Mouse (Mus musculus): ENCODE data around the gene Srxn1. TPM values are rescaled to one million over a fixed set of nuclear protein-coding genes. Genes with fewer than 3 reads are reported as not detected.
"Not testable (repeated sequence)": the region's sequence is repeated elsewhere in the genome, so short reads cannot be mapped to it uniquely, and the experiment has no call there.

Srxn1 gene
- polyA plus RNA-seq (2014; fragmentation: Nextera tagmentation; extraction: Ambion mirVana): 4.7 and 9.5 TPM in 2 replicates

DNA sequence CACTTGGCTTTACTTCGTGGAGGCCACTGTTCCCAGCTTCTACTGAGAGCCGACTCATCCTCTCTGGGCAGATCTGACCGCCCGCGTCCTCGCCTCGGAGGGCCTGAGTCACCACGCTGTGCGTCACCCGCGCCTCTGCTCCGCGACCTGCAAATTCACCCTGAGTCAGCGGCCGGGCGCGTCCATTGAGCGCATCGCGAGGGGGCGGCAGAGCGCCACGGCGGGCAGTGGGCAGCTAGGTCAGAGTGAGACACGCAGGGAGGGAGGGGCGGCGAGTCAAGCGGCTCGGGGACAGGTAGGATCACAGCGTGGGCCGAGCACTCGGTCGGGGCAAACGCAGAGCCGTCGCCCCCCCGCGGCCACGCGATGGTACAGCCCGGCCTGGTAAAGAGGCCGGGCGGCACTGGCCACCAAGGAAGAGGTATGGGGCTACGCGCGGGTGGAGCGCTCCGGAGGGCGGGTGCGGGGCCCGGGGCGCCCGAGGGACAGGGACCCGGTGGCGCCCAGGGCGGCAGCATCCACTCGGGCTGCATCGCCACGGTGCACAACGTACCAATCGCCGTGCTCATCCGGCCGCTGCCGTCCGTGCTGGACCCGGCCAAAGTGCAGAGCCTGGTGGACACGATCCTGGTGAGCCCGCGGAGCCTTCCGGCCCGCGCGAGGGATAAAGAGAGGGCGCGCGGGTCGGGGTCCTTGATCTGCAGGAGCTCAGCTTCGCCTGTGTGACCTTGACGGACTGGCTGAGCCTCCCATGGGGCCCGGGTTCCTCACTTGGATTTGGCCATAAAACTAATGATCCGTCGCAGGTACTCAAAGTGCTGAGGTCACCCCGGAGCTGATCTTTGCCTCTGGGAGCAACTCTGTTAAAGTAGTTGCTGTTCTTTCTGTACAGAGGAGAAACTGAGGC, at the start of gene Srxn1:
TSS of gene Srxn1 (plus strand) at position 199 of the 907 bp plus-strand sequence.
- ATAC-seq (ENCODE audit: low FRiP score, low TSS enrichment): peak; percentile 91
- no peaks in the 10 kb centered on the region for H3K27me3 ChIP-seq (ENCODE audit: control insufficient read depth, insufficient read depth, low read length)
- WGBS: under 1% methylated on average over 76 of the region's 84 CpGs
- no peaks in the 10 kb centered on the region for H3K36me3 ChIP-seq (ENCODE audit: control insufficient read depth, insufficient read depth, low read length)
- H3K4me1 ChIP-seq (ENCODE audit: control insufficient read depth, insufficient read depth, low read length): 0 out of 2 replicates have a peak, but pooled peaks cover 5% of the 10 kb centered on the region
- H3K9ac ChIP-seq (ENCODE audit: low read depth, low read length): peak within 1 kb of the TSS; percentile 80
- peak within 1 kb of the TSS; percentile 47; the same call in 1 of the 2 replicates for H3K27ac ChIP-seq (ENCODE audit: low read depth, low read length)
- peak within 1 kb of the TSS; percentile 91 for H3K4me2 ChIP-seq (replicated peaks; ENCODE audit: low read depth, low read length)
- no peaks in the 10 kb centered on the region for H3K9me3 ChIP-seq (ENCODE audit: control insufficient read depth, low read length)
- peak within 1 kb of the TSS; percentile 68 for H3K4me3 ChIP-seq (ENCODE audit: low read length)

DNA sequence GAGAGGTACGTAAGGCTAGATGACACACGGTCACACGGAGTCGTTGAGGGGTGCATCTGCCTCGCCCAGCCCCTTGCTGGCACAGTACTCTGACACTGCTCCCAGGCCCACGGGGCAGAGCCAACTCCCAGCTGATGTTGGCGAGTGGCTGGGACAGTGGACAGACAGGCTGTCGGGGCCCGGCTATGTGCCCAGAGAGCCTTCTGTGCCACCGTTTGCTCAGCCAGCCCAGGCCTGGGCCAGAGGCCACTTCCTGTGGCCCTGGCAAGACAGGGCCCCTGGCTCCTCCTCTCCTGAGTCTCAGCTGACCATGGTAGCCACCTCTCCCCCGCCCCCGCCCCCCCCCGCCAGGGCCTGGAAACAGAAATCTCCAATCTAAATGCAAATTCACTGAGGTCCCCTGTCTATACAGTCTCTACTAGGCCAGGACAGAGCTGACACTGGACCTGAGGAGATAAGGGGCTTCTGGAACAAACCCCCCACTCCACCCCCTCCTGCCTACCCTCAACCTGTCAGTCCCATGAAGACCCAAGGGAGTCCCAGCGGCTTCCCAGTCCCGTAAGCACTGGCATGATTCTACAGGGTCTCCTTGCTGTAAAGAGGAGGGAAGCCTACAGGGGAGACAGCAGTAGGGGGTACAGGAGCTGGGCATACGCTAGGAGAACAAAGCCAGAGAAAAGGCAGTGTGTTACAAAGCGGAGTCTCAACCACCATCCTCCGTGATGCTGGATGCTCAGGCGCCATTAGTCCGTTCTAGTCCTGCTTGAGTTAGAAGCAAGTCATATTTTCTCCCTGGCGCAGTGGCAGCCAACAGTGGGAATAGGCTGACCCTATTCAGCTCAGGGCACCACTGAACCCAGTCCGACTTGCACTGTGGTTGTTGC, 48.7 kb upstream of the Srxn1 start:
- H3K27me3 ChIP-seq (ENCODE audit: control insufficient read depth, insufficient read depth, low read length): peaks cover 16% of the 10 kb centered on the region; the same call in 1 of the 2 replicates
- WGBS: 65% methylated on average over 22 of the region's 22 CpGs
- no peak for ATAC-seq (ENCODE audit: low FRiP score, low TSS enrichment)

DNA sequence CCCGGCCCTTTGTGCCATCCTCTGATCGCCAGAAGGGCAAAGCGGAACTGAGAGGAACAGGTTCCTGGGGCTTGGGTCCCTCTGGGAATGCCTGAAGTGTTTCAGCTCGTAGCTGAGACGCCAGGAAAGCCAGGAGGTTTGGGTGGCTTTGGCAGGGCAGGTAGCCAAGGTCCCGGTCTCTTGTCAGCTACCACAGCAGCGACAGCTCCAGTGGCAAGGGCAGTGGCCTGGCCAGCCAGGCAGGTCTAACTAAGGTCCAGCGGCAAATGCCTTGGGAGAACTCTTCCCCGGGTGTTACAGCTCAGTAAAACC, 48.1 kb upstream of the Srxn1 start:
- no peaks in the 10 kb centered on the region for H3K9me3 ChIP-seq (ENCODE audit: control insufficient read depth, low read length)
- WGBS: 69% methylated on average over 9 of the region's 9 CpGs
- no peak overlapping the region for H3K9ac ChIP-seq (ENCODE audit: low read depth, low read length)
- H3K27ac ChIP-seq (ENCODE audit: low read depth, low read length): no peak overlapping the region
- no peaks in the 10 kb centered on the region for H3K4me1 ChIP-seq (ENCODE audit: control insufficient read depth, insufficient read depth, low read length)
- no peak overlapping the region for H3K4me3 ChIP-seq (ENCODE audit: low read length)
- H3K27me3 ChIP-seq (ENCODE audit: control insufficient read depth, insufficient read depth, low read length): peaks cover 10% of the 10 kb centered on the region; the same call in 1 of the 2 replicates
- H3K36me3 ChIP-seq (ENCODE audit: control insufficient read depth, insufficient read depth, low read length): no peaks in the 10 kb centered on the region
- H3K4me2 ChIP-seq (replicated peaks; ENCODE audit: low read depth, low read length): no peak overlapping the region
- ATAC-seq (ENCODE audit: low FRiP score, low TSS enrichment): no peak

More for the DNA sequence above, 48.7 kb upstream of the Srxn1 start:
- H3K4me2 ChIP-seq (replicated peaks; ENCODE audit: low read depth, low read length): no peak overlapping the region
- no peak overlapping the region; the same call in 1 of the 2 replicates for H3K9ac ChIP-seq (ENCODE audit: low read depth, low read length)
- no peaks in the 10 kb centered on the region for H3K4me1 ChIP-seq (ENCODE audit: control insufficient read depth, insufficient read depth, low read length)
- no peak overlapping the region for H3K4me3 ChIP-seq (ENCODE audit: low read length)
- H3K9me3 ChIP-seq (ENCODE audit: control insufficient read depth, low read length): no peaks in the 10 kb centered on the region
- H3K27ac ChIP-seq (ENCODE audit: low read depth, low read length): no peak overlapping the region
- no peaks in the 10 kb centered on the region for H3K36me3 ChIP-seq (ENCODE audit: control insufficient read depth, insufficient read depth, low read length)

DNA sequence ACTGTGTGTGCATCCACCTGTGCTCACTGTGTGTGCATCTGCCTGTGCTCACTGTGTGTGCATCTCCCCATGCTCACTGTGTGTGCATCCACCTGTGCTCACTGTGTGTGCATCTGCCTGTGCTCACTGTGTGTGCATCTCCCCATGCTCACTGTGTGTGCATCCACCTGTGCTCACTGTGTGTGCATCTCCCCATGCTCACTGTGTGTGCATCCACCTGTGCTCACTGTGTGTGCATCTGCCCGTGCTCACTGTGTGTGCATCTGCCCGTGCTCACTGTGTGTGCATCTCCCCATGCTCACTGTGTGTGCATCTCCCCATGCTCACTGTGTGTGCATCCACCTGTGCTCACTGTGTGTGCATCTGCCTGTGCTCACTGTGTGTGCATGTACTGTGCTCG, 42.5 kb upstream of the Srxn1 start:
- H3K9ac ChIP-seq (ENCODE audit: low read depth, low read length); H3K27me3 ChIP-seq (ENCODE audit: control insufficient read depth, insufficient read depth, low read length); ATAC-seq (ENCODE audit: low FRiP score, low TSS enrichment); H3K36me3 ChIP-seq (ENCODE audit: control insufficient read depth, insufficient read depth, low read length); H3K9me3 ChIP-seq (ENCODE audit: control insufficient read depth, low read length); H3K4me2 ChIP-seq (replicated peaks; ENCODE audit: low read depth, low read length); H3K4me1 ChIP-seq (ENCODE audit: control insufficient read depth, insufficient read depth, low read length); H3K4me3 ChIP-seq (ENCODE audit: low read length); H3K27ac ChIP-seq (ENCODE audit: low read depth, low read length): not testable (repeated sequence)
- WGBS: 91% methylated on average over 3 of the region's 3 CpGs

DNA sequence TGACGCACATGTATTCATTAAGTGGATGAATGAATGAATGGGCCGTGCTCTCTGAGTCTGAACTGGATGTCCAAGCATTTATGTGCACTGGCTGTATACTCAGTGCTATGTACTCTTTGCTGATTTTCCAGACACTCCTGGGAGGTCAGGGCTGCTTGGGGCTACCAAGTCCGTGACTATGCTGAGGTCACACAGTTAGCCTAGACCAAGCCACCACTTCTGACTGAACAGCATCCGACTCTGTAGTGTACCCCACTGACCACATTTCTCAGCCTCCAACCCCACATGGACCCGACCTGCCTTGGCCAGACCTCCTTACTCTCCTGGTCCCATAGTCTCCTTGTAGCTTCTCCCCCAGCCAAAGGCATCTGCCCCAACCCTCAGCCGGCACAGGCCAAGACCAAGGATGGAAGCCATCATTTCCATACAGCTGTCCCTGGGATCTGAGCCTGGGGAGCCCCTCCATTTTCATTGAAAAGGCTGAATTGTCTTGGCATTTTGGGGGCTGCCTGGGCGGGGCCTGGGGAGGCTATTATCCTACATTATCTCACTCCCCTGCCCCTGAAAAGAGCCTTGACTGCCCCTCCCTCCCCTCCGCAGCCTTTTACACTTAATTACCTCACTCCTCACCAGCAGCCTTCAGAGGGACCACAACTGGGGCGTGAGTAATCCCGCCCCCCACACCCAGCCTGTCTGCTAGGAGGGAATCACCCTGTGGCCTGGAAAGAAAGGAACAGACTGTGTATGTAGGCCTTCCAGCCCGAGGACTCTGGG, 36.5 kb upstream of the Srxn1 start:
- H3K36me3 ChIP-seq (ENCODE audit: control insufficient read depth, insufficient read depth, low read length): no peaks in the 10 kb centered on the region
- H3K27ac ChIP-seq (ENCODE audit: low read depth, low read length): no peak overlapping the region
- H3K4me1 ChIP-seq (ENCODE audit: control insufficient read depth, insufficient read depth, low read length): no peaks in the 10 kb centered on the region
- no peak for ATAC-seq (ENCODE audit: low FRiP score, low TSS enrichment)
- H3K9ac ChIP-seq (ENCODE audit: low read depth, low read length): no peak overlapping the region
- WGBS: 47% methylated on average over 11 of the region's 11 CpGs
- no peaks in the 10 kb centered on the region for H3K9me3 ChIP-seq (ENCODE audit: control insufficient read depth, low read length)
- no peak overlapping the region for H3K4me3 ChIP-seq (ENCODE audit: low read length)
- H3K4me2 ChIP-seq (replicated peaks; ENCODE audit: low read depth, low read length): no peak overlapping the region
- no peaks in the 10 kb centered on the region for H3K27me3 ChIP-seq (ENCODE audit: control insufficient read depth, insufficient read depth, low read length)

DNA sequence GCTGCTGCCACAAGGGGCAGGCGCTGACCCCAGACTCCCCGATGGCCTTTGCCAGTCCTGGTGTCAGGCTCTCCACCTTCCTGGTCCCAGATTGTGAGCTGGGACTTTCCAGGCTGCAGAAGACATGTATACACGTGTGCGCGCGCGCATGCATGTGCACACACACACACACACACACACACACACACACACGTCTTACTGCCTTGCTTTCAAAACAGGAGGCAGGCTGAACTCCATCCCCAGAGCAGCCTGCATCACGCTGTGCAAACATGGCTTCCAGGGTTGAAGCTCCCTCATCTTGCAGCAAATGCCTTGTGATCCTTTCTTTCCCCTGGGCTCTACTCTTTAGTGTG, 35.9 kb upstream of the Srxn1 start:
- no peak for ATAC-seq (ENCODE audit: low FRiP score, low TSS enrichment)

DNA sequence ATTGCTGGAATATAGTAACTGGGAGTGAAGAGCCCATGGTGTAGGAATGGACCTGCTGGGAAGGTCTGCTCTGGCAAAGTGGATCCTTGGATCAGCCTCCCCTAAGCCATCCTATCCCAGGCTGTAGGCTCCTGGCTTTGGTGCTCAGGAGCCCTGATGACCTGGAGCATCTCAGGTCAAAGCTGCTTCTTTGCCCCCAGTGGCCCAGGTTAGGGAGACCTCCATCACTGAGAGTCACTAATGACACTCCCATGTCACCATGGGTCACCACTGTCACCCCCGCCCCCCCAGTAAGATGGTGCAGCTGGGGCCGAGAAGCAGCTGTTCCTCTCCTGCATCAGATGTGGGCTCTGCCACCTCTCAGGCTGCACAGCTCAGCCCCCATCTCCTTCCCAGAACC, 35.4 kb upstream of the Srxn1 start:
- Histone ChIP-seq H3K27me3 (ENCODE audit: control insufficient read depth, insufficient read depth, low read length) (peaks cover 6% of the 10 kb centered on the region; the same call in 1 of the 2 replicates), H3K4me2 (replicated peaks; ENCODE audit: low read depth, low read length) (no peak overlapping the region), H3K36me3 (ENCODE audit: control insufficient read depth, insufficient read depth, low read length) (no peaks in the 10 kb centered on the region), H3K4me1 (ENCODE audit: control insufficient read depth, insufficient read depth, low read length) (no peaks in the 10 kb centered on the region), H3K9ac (ENCODE audit: low read depth, low read length) (no peak overlapping the region), H3K4me3 (ENCODE audit: low read length) (no peak overlapping the region), H3K27ac (ENCODE audit: low read depth, low read length) (no peak overlapping the region), H3K9me3 (ENCODE audit: control insufficient read depth, low read length) (no peaks in the 10 kb centered on the region)
- WGBS: 78% methylated on average over 2 of the region's 2 CpGs
- no peak for ATAC-seq (ENCODE audit: low FRiP score, low TSS enrichment)

More for the DNA sequence above, 35.9 kb upstream of the Srxn1 start:
- no peaks in the 10 kb centered on the region for H3K9me3 ChIP-seq (ENCODE audit: control insufficient read depth, low read length)
- 61% methylated on average over 9 of the region's 9 CpGs for WGBS
- no peaks in the 10 kb centered on the region for H3K4me1 ChIP-seq (ENCODE audit: control insufficient read depth, insufficient read depth, low read length)
- H3K9ac ChIP-seq (ENCODE audit: low read depth, low read length): no peak overlapping the region
- H3K36me3 ChIP-seq (ENCODE audit: control insufficient read depth, insufficient read depth, low read length): no peaks in the 10 kb centered on the region
- H3K27me3 ChIP-seq (ENCODE audit: control insufficient read depth, insufficient read depth, low read length): peaks cover 2% of the 10 kb centered on the region; the same call in 1 of the 2 replicates
- H3K4me2 ChIP-seq (replicated peaks; ENCODE audit: low read depth, low read length): no peak overlapping the region
- no peak overlapping the region for H3K4me3 ChIP-seq (ENCODE audit: low read length)
- no peak overlapping the region for H3K27ac ChIP-seq (ENCODE audit: low read depth, low read length)

DNA sequence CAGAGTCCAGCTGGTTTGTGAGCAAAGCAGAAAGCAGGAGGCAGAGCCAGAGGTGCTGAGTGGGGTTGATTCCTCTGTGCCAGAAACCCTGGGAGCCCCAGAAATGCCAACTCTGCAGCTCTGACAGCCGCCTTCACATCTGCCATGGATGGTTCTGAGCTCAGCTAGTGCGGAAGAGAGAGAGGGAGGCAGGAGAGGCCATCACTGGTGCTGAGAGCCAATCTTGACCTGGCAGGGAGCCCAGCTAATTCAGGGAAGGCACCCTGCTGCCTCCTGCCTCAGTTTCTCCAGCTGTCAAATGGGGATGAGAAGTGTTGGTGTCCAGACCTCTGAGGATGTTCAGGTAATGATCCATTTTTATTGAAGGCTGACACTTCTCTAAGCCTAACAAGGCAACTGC, 30.8 kb upstream of the Srxn1 start:
- no peak for ATAC-seq (ENCODE audit: low FRiP score, low TSS enrichment)
- Histone ChIP-seq H3K4me2 (replicated peaks; ENCODE audit: low read depth, low read length) (no peak overlapping the region), H3K27me3 (ENCODE audit: control insufficient read depth, insufficient read depth, low read length) (peaks cover 33% of the 10 kb centered on the region), H3K36me3 (ENCODE audit: control insufficient read depth, insufficient read depth, low read length) (no peaks in the 10 kb centered on the region), H3K9ac (ENCODE audit: low read depth, low read length) (no peak overlapping the region), H3K27ac (ENCODE audit: low read depth, low read length) (no peak overlapping the region), H3K4me1 (ENCODE audit: control insufficient read depth, insufficient read depth, low read length) (no peaks in the 10 kb centered on the region), H3K4me3 (ENCODE audit: low read length) (no peak overlapping the region), H3K9me3 (ENCODE audit: control insufficient read depth, low read length) (no peaks in the 10 kb centered on the region)
- whole genome bisulfite sequencing: 85% methylated on average over 2 of the region's 2 CpGs

Data from kidney, embryonic 14.5 days (tissue).